Mouse (Mus musculus) liver, adult 2 months (tissue): ENCODE results near the gene Vps41.

Source experiments
- CTCF ChIP-seq: fragments of 200-500 bp; IDR thresholded peaks from 2 replicates; pipeline ENCODE4 v1.5.1; 2011; ENCODE audit warnings: low read depth, low read length, control low read depth
- POLR2A ChIP-seq: fragments of 200-500 bp; IDR thresholded peaks from 2 replicates; pipeline ENCODE4 v1.6.1; 2011; ENCODE audit warnings: low read length, control low read depth; ENCODE audit not compliant: insufficient read depth; ENCODE audit errors: extremely low read depth

- peak; percentile 81 for TF ChIP-seq CTCF
- TF ChIP-seq POLR2A: no peak
Measured at GRCm38 (mm10) chr13:18868030-18868490, 151.0 kb downstream of the Vps41 start.
